Mouse (Mus musculus) embryo, embryonic 9.5 days (tissue): ENCODE data around the gene Adamts2.
A peak's percentile ranks its signal among the peaks of the same experiment; 100 is the strongest.

ENCODE experiments used
- DNase-seq: peaks from one replicate; pipeline ENCODE4 v3.0.0-alpha.2; 2017; ENCODE audit errors: extremely low spot score

Adamts2 gene

GRCm38 (mm10) chr11:50622238-50622726 is 20.4 kb downstream of the Adamts2 start:
- DNase-seq, result peak; percentile 52

GRCm38 (mm10) chr11:50623806-50624205 is 21.9 kb downstream of the Adamts2 start:
- no peak for DNase-seq

GRCm38 (mm10) chr11:50624239-50624638 is 22.4 kb downstream of the Adamts2 start:
- DNase-seq, result no peak

GRCm38 (mm10) chr11:50624720-50625119 is 22.8 kb downstream of the Adamts2 start:
- DNase-seq, result no peak

- no peak for DNase-seq
Observed at GRCm38 (mm10) chr11:50628915-50629314, 27.0 kb downstream of the Adamts2 start.

DNA sequence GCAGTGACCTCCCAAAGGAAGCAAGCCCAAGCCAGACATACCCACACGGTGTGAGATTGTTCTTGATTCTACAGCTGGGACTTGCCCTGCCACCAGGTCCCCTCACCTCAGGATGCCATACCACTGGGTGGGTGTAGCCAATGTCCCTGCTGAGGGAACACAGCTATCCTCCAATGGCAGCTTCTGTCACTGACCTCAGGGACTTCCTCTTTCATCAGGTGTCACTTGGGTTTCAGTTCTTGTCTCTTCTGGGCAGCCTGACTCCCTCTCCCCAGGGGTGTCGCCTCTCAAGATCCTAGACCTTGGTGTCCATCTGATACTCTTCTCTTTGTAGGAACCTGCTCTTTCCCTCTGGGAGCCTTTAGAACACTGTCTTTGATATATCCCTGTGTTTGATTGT is 28.6 kb downstream of the Adamts2 start:
- no peak for DNase-seq

- DNase-seq, result no peak
Observed at GRCm38 (mm10) chr11:50632270-50632669, 30.4 kb downstream of the Adamts2 start.

GRCm38 (mm10) chr11:50635051-50635590 is 33.2 kb downstream of the Adamts2 start:
- no peak for DNase-seq

DNA sequence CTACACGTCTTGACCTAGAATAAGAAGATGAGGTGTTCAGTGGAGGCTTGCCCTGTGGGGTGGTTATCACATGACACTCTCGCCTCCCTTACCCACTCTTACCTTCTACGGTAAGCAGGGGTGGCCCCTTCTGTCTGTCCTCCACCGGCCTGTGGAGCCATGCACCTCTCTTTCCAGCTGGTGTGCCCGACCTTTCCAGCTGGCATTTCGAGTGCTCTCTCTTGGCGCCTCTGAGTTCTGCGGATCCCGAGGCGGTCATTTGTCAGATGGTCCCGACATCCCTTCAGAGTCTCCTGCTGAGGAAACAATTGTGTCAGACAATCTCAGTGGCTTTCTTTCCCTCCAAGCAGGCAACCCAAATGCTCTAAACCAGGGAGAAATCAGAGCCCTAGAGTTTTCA is 35.1 kb downstream of the Adamts2 start:
- DNase-seq, result no peak

DNA sequence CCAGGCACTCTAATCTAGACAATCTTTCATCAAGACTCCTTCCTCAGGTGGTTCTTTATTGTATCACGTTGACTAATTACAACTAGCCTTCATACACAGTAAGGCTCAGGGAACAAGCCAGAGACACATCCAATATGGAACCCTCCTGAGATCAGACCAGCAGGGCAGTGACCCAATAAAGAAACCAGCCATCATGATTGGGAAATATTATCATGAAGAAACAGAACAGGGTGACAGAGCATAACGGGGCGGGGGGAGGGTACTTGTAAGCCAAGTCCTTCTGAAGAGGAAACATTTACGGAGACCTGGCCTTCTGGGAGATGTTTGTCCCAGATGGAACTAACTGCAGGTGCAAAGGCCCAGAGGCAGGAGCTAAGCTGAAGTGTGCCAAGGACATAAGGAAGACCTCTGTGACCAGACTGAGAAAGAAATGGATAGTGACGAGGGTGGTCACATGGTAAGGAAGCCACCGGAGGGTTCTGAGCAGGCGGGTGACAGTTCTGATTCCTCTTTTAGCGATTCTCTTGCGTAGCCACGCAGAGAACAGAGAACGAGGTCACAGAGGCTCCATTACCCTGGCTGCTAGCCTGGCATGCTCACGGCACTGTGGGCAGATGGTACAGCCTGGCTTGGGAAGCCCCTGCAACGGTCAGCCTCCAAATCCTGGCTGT is 36.4 kb downstream of the Adamts2 start:
- no peak for DNase-seq

DNA sequence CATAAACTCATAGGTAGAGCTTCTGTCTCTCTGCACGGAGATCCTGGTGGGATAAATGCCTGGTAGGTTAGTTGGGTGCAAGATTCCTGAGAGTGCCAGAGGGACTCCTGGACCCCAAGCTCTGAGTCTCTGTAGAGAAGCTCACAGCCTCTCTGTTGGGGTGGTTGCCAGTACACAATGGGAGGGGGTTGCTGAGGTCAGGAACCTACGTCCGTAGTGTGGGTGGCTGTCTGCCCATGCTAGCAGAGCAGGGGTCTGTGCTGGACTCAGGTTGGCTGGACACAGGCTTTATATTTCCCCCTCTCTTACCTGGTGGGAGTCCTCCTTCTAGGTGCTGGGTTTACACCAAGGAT is 37.0 kb downstream of the Adamts2 start:
- DNase-seq, result no peak

GRCm38 (mm10) chr11:50642583-50642982 is 40.7 kb downstream of the Adamts2 start:
- no peak for DNase-seq

GRCm38 (mm10) chr11:50646148-50646547 is 44.3 kb downstream of the Adamts2 start:
- no peak for DNase-seq

DNA sequence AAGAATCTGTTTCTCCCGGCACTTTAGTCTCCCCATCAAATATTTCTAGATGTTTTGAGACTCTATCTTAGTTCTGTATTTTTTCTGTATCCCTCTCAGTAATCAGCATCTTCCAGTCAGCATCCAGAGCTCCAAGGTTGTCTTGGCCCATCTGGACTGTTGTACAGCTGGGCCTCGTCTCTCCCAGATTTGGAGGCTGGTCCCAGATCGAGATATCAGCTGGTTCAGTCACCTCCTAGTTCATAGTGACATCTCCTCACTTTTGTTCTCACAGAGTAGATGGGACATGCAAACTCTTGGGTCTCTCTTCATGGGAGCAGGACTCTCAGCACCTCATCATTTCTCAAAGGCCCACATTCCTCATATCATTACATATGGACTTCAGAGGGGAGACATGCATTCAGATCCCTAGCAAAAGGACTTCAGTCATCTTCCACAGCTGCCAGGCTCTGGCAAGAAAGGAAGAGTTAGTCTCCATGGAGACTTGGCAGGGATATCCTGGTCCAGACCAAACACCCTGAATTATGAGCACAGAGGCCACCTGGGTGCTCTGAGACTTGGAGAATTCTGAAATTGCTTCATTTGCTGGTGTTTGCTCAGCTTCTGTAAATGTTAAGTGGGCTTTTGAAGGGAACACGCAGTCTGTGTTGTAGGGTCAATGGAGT is 46.4 kb downstream of the Adamts2 start:
- DNase-seq, result no peak

GRCm38 (mm10) chr11:50650037-50650436 is 48.2 kb downstream of the Adamts2 start:
- no peak for DNase-seq

- DNase-seq, result no peak
Observed at GRCm38 (mm10) chr11:50653746-50654431, 52.0 kb downstream of the Adamts2 start.

DNA sequence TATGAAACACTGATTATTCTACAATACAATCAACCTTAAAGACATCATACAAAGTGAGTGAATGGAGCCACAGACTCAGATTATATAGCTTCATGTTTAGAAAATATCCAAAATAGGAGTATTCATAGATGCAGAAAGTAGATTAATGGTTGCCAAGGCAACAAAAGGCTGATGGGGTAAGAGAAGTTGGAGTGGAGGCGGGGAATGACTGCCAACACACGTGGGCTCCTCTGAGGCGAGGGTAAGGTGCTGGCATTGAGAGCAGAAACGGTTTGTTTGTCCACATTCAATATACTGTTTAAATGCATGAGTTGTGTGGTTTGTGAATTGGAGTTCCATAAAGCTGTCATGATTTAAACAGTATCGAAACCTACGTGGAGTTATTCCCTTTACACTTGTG is 56.9 kb downstream of the Adamts2 start:
- DNase-seq, result no peak

- DNase-seq, result no peak
Observed at GRCm38 (mm10) chr11:50662176-50662575, 60.3 kb downstream of the Adamts2 start.

DNA sequence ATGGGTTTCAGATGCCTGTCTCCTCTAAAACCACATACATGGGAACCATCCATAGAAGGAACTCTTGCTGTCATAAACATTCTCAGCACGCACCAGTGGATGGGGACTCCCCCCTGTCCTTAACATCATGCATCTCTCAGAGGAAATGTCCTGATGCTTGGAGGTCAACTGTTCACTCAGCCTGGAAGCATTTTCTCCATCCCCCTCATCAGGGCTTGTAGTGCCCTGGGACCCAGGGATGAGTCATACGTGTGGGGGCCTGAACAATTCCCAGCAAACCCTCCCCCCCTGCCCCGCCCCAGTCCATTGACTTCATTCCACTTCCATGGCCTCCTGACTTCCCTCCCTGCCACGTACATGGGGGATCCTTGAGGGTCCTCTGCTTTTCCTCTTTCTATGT is 62.9 kb downstream of the Adamts2 start:
- DNase-seq, result no peak

DNA sequence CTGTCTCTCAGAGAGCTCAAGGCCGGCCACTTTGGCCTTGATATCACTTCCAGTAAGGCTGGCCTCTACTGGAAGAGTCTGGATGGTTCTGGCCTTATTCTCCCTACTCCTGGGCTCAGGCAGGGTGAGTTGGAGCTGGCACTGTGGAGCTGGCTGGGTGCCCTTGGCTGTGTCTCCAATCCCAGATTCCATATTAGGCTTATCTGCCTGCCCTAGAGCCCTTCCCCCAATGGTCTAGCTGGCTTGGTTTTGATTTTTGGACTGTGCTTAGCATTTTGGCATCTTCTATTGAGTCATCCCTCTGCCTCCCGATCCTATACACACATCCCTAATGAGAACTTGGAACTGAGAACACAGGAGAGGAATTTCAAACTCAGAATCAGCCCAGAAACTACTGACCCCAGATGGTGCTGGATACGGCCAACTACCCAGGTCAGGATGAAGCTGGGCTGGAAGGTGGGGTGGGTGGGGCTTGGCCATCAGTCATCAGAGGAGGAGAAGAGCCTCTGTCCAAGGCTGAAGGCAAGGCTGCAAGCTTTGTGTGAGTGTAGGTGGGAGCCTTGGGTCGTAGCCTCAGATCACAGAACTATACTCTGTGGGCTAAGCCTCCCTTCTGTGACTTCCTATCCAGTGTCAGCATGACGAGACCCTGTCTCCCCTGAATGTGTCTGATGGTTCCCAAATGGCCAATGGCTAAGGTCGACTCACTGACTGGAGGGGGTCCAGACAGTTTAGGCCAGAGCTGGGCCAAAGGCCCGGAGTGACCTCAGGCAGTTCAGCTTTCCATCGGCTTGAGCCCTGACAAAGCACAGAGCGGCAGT is 67.9 kb downstream of the Adamts2 start:
- DNase-seq, result no peak

DNA sequence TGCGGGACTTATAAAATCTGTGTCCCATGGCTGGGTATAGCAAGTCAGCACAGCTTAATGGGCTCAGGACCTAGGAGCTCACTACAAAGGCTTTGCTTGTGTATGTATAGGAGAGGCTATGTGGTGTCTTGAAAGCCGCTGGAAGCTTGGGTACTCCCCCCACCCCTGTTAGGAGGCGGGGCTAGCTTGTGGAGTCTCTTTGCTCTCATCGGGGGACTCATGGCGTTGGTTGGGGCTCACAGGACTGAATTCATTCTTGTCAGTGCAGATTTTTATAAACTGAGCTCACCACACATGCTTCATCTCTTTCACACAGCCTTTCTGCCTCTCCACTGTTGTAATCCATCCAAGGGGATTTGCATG is 68.5 kb downstream of the Adamts2 start:
- no peak for DNase-seq

- DNase-seq, result no peak
Observed at GRCm38 (mm10) chr11:50670881-50671280, 69.0 kb downstream of the Adamts2 start.
